Mouse (Mus musculus) gonadal fat pad, adult 2 months (tissue): ENCODE measurements around the gene Otop2. TPM values are rescaled to one million over a fixed set of nuclear protein-coding genes. Genes with fewer than 3 reads are reported as not detected.

Experiments used
- DNase-seq: peaks from one replicate; pipeline ENCODE4 v3.0.0-alpha.2; 2012; ENCODE audit warnings: low read depth
- polyA plus RNA-seq: library from polyadenylated mRNA; depleted of rRNA; stranded (reverse); fragments of >200 nt; gene quantifications from 2 replicates; pipeline ENCODE4 v1.2.3, GENCODE M21; 2012; rRNA removed

Otop2 gene
- polyA plus RNA-seq, 1 experiment: not detected

DNA sequence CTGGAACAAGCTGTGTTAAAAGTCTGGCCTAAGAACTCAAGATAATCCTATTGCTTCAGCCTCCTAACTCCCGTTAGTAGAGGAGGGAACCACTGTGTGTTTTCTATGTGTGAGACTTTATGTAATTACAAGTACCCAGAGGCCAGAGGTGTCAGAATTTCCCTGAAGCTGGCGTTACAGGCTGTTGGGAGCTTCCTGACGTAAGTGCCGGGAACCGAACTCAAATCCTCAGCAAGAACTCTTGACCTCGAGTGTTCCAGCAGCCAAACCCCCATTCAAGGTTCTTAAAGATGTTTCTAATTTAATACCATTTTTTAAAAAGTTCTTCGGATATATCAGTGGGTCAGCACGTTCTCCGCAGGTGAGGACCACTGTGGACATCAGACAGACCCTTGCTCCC lies 74.3 kb downstream of the Otop2 start:
- DNase-seq: no peak

Other genes with a start within 250 kb of the Otop2 start
- 0.19 and 0.24 TPM in 2 replicates for gene Cd300e, start 245.0 kb upstream of the Otop2 start, polyA plus RNA-seq
- 0.60 and 0.72 TPM in 2 replicates for gene Rab37, start 215.7 kb upstream of the Otop2 start, polyA plus RNA-seq
- gene Cd300lf, start 173.2 kb upstream of the Otop2 start, polyA plus RNA-seq: 0.62 and 0.66 TPM in 2 replicates
- 63.7 and 90.9 TPM in 2 replicates for gene Slc9a3r1, start 143.8 kb upstream of the Otop2 start, polyA plus RNA-seq
- gene Tmem104, start 119.7 kb upstream of the Otop2 start, polyA plus RNA-seq: 14.6 and 16.8 TPM in 2 replicates
- gene Nat9, start 119.3 kb upstream of the Otop2 start, polyA plus RNA-seq: 36.3 and 42.6 TPM in 2 replicates
- 0.04 TPM in 1 of 2 replicates, not detected in the other for gene Grin2c, start 39.9 kb upstream of the Otop2 start, polyA plus RNA-seq
- 7.8 and 9.5 TPM in 2 replicates for gene Fdxr, start 30.1 kb upstream of the Otop2 start, polyA plus RNA-seq
- 3.8 and 4.8 TPM in 2 replicates for gene Fads6, start 9.5 kb upstream of the Otop2 start, polyA plus RNA-seq
- not detected in 2 replicates for gene Ush1g, start 14.9 kb downstream of the Otop2 start, polyA plus RNA-seq
- gene Otop3, start 27.6 kb downstream of the Otop2 start, polyA plus RNA-seq: not detected in 2 replicates
- gene Hid1, start 60.6 kb downstream of the Otop2 start, polyA plus RNA-seq: 6.6 and 7.8 TPM in 2 replicates
- gene Cdr2l, start 74.8 kb downstream of the Otop2 start, polyA plus RNA-seq: 7.2 and 8.2 TPM in 2 replicates
- gene Mrpl58, start 96.6 kb downstream of the Otop2 start, polyA plus RNA-seq: 75.6 and 94.7 TPM in 2 replicates
- 159 and 175 TPM in 2 replicates for gene Atp5h, start 112.8 kb downstream of the Otop2 start, polyA plus RNA-seq
- gene Kctd2, start 113.0 kb downstream of the Otop2 start, polyA plus RNA-seq: 29.1 and 31.3 TPM in 2 replicates
- 0.57 and 1.1 TPM in 2 replicates for gene Trim80, start 133.4 kb downstream of the Otop2 start, polyA plus RNA-seq
- gene Slc16a5, start 155.3 kb downstream of the Otop2 start, polyA plus RNA-seq: 0.34 and 0.44 TPM in 2 replicates
- 6.7 and 8.9 TPM in 2 replicates for gene Armc7, start 168.5 kb downstream of the Otop2 start, polyA plus RNA-seq
- 47.8 and 48.5 TPM in 2 replicates for gene Nt5c, start 184.7 kb downstream of the Otop2 start, polyA plus RNA-seq
- 91.5 and 128 TPM in 2 replicates for gene Jpt1, start 207.2 kb downstream of the Otop2 start, polyA plus RNA-seq
- gene Sumo2, start 229.1 kb downstream of the Otop2 start, polyA plus RNA-seq: 75.3 and 82.7 TPM in 2 replicates